In the genomic region with DNA sequence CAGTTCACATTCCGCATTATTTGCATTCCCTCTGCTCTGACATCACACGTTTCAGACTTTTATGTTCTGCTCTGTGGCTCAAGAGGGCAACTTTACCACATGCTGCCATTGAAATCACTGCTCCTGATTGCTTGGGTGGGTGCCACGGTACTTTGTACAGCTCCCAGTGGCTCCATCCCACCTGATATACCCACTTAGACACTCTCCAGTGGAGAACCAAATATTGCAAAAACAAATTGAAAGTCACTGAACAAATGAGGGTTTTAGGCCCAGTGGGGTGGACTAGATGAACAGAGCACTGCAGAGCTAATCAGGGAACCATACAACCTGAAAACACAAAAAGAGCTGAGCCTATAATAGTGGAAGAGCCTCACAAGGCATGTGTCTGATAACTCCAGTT, we compare ENCODE assay signal across 24 mouse cellular contexts.
A peak's percentile ranks its signal among the peaks of the same experiment; 100 is the strongest.
DNase-seq lines count a peak whose midpoint lies in the region; ATAC-seq and TF ChIP-seq lines count a peak whose summit lies in the region.
"Had no signal": no experiment of that assay in that cellular context is flagged by ENCODE, and none has a peak within 500 bp of the region (broad histone marks: within the 10 kb centered on the region; RNA-seq: fewer than 3 reads in every experiment).

No protein-coding gene starts in this region.

- H3K4me3 ChIP-seq in hindbrain, postnatal 0 days (ENCODE audit: low read length), result no peak overlapping the region
- H3K4me3 ChIP-seq in hindbrain, embryonic 10.5 days, result no peak overlapping the region
- H3K4me3 ChIP-seq in neural tube, embryonic 14.5 days (ENCODE audit: low read depth, low read length), result no peak overlapping the region
- H3K4me3 ChIP-seq: embryonic facial prominence, embryonic 10.5 days; embryonic facial prominence, embryonic 12.5 days; forebrain, embryonic 13.5 days; forebrain, embryonic 15.5 days had no signal

- H3K9me3 ChIP-seq in hindbrain, postnatal 0 days (ENCODE audit: low read length), result no peaks in the 10 kb centered on the region
- H3K9me3 ChIP-seq in hindbrain, embryonic 10.5 days, result no peaks in the 10 kb centered on the region
- H3K9me3 ChIP-seq in neural tube, embryonic 14.5 days (ENCODE audit: control insufficient read depth, low read length), result no peaks in the 10 kb centered on the region
- H3K9me3 ChIP-seq: embryonic facial prominence, embryonic 10.5 days; embryonic facial prominence, embryonic 12.5 days; forebrain, embryonic 13.5 days; forebrain, embryonic 15.5 days had no signal

- TF ChIP-seq CTCF in hindbrain, postnatal 0 days (IDR thresholded peaks at IDR 0.05; ENCODE audit: low read depth), result no peak
- no peak for TF ChIP-seq CTCF in brain, embryonic 14.5 days (IDR thresholded peaks at IDR 0.05; ENCODE audit: borderline replicate concordance, extremely low read depth, insufficient read depth, insufficient read length)

- DNase-seq in hindbrain, postnatal 0 days (ENCODE audit: low spot score), result peak; percentile 9
- no peak for DNase-seq in hindbrain, embryonic 10.5 days (ENCODE audit: low spot score)
- DNase-seq in neural tube, embryonic 10.5 days (ENCODE audit: extremely low spot score, low spot score), result no peak
- peak; percentile 13 for DNase-seq in brain, embryonic 14.5 days (ENCODE audit: low read depth)
- no peak for DNase-seq in heart, postnatal 14 days
- DNase-seq in layer of hippocampus, adult 9-11 months, result no peak
- DNase-seq: adrenal gland, adult 8-10 months; adrenal gland, postnatal 14 days; adrenal gland, postnatal 36 days; cerebellum, adult 11 months; cerebellum, adult 18-20 months; cerebellum, adult 8-10 months; cerebellum, adult 9-11 months; cerebellum, postnatal 14 days; cerebellum, postnatal 36 days; embryo, embryonic 11 days; forebrain, postnatal 0 days had no signal

- no peak for TF ChIP-seq POLR2A in brain, embryonic 14.5 days (IDR thresholded peaks at IDR 0.05; ENCODE audit: borderline replicate concordance, extremely low read depth, insufficient read depth, insufficient read length, poor library complexity, severe bottlenecking)

- intact Hi-C loops in heart, postnatal 14 days (cut with DNase I), result no loop called here

- H3K4me2 ChIP-seq in hindbrain, postnatal 0 days (ENCODE audit: low read depth, low read length), result no peak overlapping the region
- no peak overlapping the region for H3K4me2 ChIP-seq in neural tube, embryonic 14.5 days (ENCODE audit: low read depth, low read length)
- H3K4me2 ChIP-seq: embryonic facial prominence, embryonic 12.5 days; forebrain, embryonic 13.5 days; forebrain, embryonic 15.5 days had no signal

- H3K36me3 ChIP-seq in hindbrain, postnatal 0 days (ENCODE audit: insufficient read depth, low read length), result no peaks in the 10 kb centered on the region
- H3K36me3 ChIP-seq in hindbrain, embryonic 10.5 days, result no peaks in the 10 kb centered on the region
- H3K36me3 ChIP-seq in neural tube, embryonic 14.5 days (ENCODE audit: control insufficient read depth, insufficient read depth, low read length), result no peaks in the 10 kb centered on the region
- H3K36me3 ChIP-seq: embryonic facial prominence, embryonic 10.5 days; embryonic facial prominence, embryonic 12.5 days; forebrain, embryonic 15.5 days had no signal

- H3K27ac ChIP-seq in hindbrain, postnatal 0 days, result no peak overlapping the region
- no peak overlapping the region for H3K27ac ChIP-seq in hindbrain, embryonic 10.5 days
- no peak overlapping the region for H3K27ac ChIP-seq in neural tube, embryonic 14.5 days (ENCODE audit: low read depth, low read length)
- H3K27ac ChIP-seq: embryonic facial prominence, embryonic 10.5 days; embryonic facial prominence, embryonic 12.5 days; forebrain, embryonic 13.5 days; forebrain, embryonic 15.5 days had no signal

- H3K9ac ChIP-seq in hindbrain, postnatal 0 days (replicated peaks; ENCODE audit: low read length), result no peak overlapping the region
- H3K9ac ChIP-seq in neural tube, embryonic 14.5 days (replicated peaks; ENCODE audit: low read depth, low read length), result no peak overlapping the region
- H3K9ac ChIP-seq: embryonic facial prominence, embryonic 12.5 days; forebrain, embryonic 13.5 days; forebrain, embryonic 15.5 days; forebrain, postnatal 0 days had no signal

- WGBS in hindbrain, postnatal 0 days, result 64% methylated on average over 3 of the region's 3 CpGs
- WGBS in hindbrain, embryonic 10.5 days, result 73% methylated on average over 3 of the region's 3 CpGs
- WGBS in neural tube, embryonic 14.5 days, result 62% methylated on average over 3 of the region's 3 CpGs

- no peaks in the 10 kb centered on the region for H3K27me3 ChIP-seq in hindbrain, postnatal 0 days (ENCODE audit: insufficient read depth, low read length)
- no peaks in the 10 kb centered on the region for H3K27me3 ChIP-seq in hindbrain, embryonic 10.5 days (ENCODE audit: insufficient read depth, poor library complexity, severe bottlenecking)
- no peaks in the 10 kb centered on the region for H3K27me3 ChIP-seq in neural tube, embryonic 14.5 days (ENCODE audit: control insufficient read depth, insufficient read depth, low read length)
- H3K27me3 ChIP-seq: embryonic facial prominence, embryonic 12.5 days; forebrain, embryonic 13.5 days; forebrain, embryonic 15.5 days; Patski had no signal

- H3K4me1 ChIP-seq in hindbrain, postnatal 0 days (ENCODE audit: insufficient read depth, low read length), result no peaks in the 10 kb centered on the region
- no peaks in the 10 kb centered on the region for H3K4me1 ChIP-seq in hindbrain, embryonic 10.5 days (replicated peaks)
- no peaks in the 10 kb centered on the region for H3K4me1 ChIP-seq in neural tube, embryonic 14.5 days (ENCODE audit: control insufficient read depth, insufficient read depth, low read length)
- H3K4me1 ChIP-seq: embryonic facial prominence, embryonic 10.5 days; embryonic facial prominence, embryonic 12.5 days; forebrain, embryonic 13.5 days; forebrain, embryonic 15.5 days had no signal

- ATAC-seq in hindbrain, postnatal 0 days, result 0 out of 2 replicates have a peak, but pooled peaks have one; percentile 7
- 0 out of 2 replicates have a peak, but pooled peaks have one; percentile 14 for ATAC-seq in neural tube, embryonic 14.5 days (ENCODE audit: low read depth)
- ATAC-seq: activated CD4-positive, CD25-positive, alpha-beta regulatory T cell, adult 4 months; forebrain, embryonic 13.5 days; forebrain, embryonic 15.5 days; forebrain, postnatal 0 days; Patski had no signal

Comparison
In these comparisons a context has a peak if more than half of its experiments do, and no peak if none do; other contexts are left out.
1. DNase-seq: peak in hindbrain, postnatal 0 days (single experiment) and brain, embryonic 14.5 days (single experiment); none in hindbrain, embryonic 10.5 days (single experiment), neural tube, embryonic 10.5 days (single experiment), heart, postnatal 14 days (0 of 2) and layer of hippocampus, adult 9-11 months (single experiment).